Mouse (Mus musculus) layer of hippocampus, adult 9-10 months (tissue): ENCODE results near the gene Nprl3.
A peak's percentile ranks its signal among the peaks of the same experiment; 100 is the strongest.

Experiments
- DNase-seq: peaks from one replicate; pipeline ENCODE4 v3.0.0; 2022; ENCODE audit warnings: low spot score

The Nprl3 gene

GRCm38 (mm10) chr11:32196727-32197126 is 70.8 kb downstream of the Nprl3 start:
- no peak for DNase-seq

- no peak for DNase-seq
Measured at GRCm38 (mm10) chr11:32195867-32196540, 71.5 kb downstream of the Nprl3 start.

- no peak for DNase-seq
Measured at GRCm38 (mm10) chr11:32194626-32195025, 72.9 kb downstream of the Nprl3 start.

GRCm38 (mm10) chr11:32194086-32194485 is 73.4 kb downstream of the Nprl3 start:
- no peak for DNase-seq

- DNase-seq: no peak
Measured at GRCm38 (mm10) chr11:32193156-32193555, 74.4 kb downstream of the Nprl3 start.

GRCm38 (mm10) chr11:32190603-32191110 is 76.8 kb downstream of the Nprl3 start:
- DNase-seq: no peak

GRCm38 (mm10) chr11:32190119-32190518 is 77.4 kb downstream of the Nprl3 start:
- no peak for DNase-seq

GRCm38 (mm10) chr11:32189434-32189833 is 78.1 kb downstream of the Nprl3 start:
- DNase-seq: no peak

GRCm38 (mm10) chr11:32188881-32189280 is 78.6 kb downstream of the Nprl3 start:
- DNase-seq: no peak

GRCm38 (mm10) chr11:32187256-32187655 is 80.3 kb downstream of the Nprl3 start:
- DNase-seq: no peak

- no peak for DNase-seq
Measured at GRCm38 (mm10) chr11:32186031-32186430, 81.5 kb downstream of the Nprl3 start.

- no peak for DNase-seq
Measured at GRCm38 (mm10) chr11:32184469-32184868, 83.0 kb downstream of the Nprl3 start.

- peak; percentile 83 for DNase-seq
Measured at GRCm38 (mm10) chr11:32181973-32182868, 85.3 kb downstream of the Nprl3 start.

- no peak for DNase-seq
Measured at GRCm38 (mm10) chr11:32181246-32181645, 86.3 kb downstream of the Nprl3 start.

GRCm38 (mm10) chr11:32178506-32178905 is 89.0 kb downstream of the Nprl3 start:
- no peak for DNase-seq
